Mouse (Mus musculus) urinary bladder, adult 18-20 months (tissue): ENCODE data around the gene Mfsd13b.
A peak's percentile ranks its signal among the peaks of the same experiment; 100 is the strongest.
"Not testable (repeated sequence)": the region's sequence is repeated elsewhere in the genome, so short reads cannot be mapped to it uniquely, and the experiment has no call there.

Experiments used
- DNase-seq, 2 experiments: peaks; one replicate each; pipeline ENCODE4 v3.0.0; 2022; ENCODE audit warnings: low spot score in 2 of 2, mixed read lengths in 2 of 2

Mfsd13b gene

DNA sequence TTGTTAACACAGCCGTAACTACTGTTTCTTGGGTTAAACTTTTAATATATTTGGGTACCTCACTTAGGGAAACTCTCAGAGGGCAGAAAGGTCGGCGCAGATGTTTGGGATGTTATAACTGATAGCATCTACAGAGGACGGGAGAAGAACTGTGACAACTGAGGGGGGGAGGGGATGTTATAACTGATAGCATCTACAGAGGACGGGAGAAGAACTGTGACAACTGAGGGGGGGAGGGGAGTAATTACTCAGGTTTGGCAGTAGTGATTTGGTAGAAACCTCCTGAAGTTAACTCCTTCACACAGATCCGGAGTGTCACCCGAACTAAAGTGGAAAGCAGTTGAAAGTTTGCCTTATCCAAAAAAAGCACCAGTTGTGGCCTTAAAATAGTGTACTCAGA, 659 bp downstream of the Mfsd13b start:
- no peak for DNase-seq

DNA sequence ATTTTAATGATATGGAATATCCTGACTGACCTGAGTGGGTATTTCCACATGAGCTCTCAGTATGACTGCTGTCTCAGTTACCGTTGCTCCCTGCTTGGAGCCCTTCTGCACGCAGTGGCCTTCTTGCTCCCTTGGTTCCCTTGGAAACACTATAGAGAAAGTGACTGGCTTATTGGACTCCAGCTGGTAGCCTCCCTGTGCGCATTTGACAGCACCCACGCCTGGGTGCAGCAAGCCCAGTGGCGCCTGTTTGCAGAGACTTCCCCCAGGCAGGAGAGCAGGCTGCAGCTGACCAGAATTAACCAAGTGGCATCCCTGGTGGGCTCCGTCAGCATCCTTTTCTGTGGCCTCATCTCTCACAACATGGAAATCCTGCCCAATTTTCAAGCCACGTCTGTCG, 8.9 kb downstream of the Mfsd13b start:
- no peak for DNase-seq

DNA sequence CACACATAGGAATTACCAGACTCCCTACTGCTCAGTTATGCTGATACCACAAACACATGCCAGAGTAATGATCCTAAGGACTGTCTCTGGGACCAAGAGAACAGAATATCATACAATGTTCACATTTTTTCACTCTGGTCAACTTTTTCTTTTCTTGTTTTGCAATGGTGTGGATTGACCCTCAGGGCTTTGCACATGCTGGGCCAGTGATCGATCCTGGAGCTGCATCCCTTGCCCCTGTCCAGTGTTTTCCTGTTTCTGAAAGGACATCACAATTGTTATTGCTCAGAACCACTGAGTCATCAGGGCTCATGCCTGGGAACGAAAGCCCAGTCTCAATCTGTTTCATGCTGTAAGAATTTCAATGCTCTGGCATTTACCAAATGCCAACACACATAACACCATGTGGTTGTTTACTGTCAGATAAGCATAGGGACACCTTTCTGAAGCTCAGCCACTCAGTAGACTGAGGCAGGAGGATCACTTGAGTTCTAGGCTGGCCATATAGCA, 16.8 kb downstream of the Mfsd13b start:
- DNase-seq, result no peak

DNA sequence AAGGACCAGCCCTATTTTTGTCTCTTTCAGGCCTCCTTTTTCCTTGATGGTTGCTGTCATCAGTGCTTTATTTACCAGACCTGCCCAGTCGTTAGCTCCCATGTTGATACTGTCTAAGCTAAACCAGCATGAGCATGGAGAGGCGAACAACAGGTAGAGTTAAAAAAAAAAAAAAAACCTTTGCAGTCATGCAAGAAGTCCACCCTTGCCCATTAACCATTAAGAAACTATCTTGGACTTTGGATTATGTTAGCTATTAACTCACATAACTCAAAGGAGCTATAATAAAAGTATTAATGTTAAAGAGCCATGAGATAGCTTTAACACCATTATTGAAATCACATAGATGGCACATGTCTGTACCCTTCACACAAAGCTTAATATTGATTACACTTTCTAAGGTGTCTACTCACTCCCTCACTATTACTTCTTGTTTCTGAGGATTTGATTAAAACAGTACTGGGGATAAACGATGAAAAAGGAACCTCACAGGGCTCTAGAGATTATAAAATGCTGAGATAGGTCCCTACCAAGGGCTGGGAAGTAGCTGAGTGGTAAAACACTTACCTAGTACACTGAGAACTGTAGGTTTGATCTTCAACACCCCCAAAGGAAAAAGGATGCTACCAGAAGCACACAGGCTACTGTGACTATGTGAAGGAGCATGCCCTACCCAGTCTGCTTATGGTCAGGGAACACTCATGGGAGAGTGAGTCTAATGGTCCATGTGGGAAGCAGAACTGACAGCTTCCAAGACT, 17.9 kb downstream of the Mfsd13b start:
- DNase-seq, result no peak

DNA sequence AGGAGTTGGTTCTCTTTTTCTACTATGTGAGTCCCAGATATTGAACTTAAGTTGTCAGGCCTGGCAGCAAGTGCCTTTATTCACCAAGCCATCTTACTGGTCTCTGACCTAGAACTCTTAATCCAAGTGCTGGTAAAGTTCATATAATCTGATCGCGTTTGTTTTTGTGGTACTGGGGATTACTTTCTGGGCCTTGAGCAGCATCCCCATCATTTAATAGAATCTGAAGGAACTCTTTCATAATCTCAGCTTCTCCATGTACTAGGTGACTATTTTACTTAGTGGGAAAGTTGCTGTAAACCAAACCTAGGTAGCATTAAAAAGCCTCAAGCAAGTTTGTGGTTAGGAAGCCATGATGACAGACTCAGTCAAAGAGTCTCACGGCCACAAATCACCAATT, 19.6 kb downstream of the Mfsd13b start:
- DNase-seq, result no peak

DNA sequence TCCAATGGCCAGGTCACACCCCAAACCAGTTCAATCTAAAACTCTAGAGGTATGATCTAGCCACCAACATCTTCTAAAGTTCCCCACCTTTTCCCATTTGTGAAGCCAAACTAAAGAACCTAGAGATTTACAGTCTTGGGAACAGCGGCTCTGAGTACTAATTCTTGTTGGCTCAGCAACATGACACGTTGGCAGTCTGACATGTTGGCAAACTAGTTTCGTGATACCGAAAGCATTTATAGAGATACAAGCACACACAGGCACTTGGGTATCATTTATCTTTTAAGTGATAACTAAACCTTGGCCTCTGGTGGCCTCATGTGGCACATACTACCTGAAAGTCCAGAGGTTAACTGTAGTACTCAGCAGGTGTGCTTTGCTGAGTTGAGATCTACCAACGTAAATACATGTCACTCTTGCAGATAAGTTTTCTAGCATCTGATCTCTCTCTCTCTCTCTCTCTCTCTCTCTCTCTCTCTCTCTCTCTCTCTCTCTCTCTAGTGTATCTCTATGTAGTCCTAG, 20.2 kb downstream of the Mfsd13b start:
- no peak for DNase-seq

DNA sequence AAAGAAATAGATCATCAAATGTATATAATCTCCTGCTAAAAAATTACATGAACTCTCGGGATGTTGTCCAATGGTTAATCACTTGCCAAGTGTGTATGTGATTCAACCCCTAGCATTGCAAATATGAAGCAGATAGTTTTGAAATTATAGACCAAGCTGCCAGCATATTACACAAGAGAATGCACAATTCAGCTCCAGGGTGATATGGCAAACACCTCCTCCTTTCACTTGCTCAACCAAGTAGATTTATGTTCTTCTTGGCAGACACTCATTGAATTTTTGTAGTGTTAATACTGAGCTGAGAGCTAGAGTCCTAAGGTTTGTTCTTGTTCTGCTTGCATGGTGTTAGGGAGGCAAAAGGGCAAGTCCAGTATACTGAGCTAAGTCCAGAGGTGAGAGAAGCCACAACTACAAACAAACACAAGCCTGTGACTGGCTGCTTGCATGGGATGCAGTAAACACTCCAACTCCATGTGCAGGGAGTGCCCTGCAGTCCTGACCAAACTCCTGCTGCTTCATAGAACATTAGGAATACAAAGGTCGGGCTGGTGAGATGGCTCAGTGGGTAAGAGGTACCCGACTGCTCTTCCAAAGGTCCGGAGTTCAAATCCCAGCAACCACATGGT, 21.6 kb downstream of the Mfsd13b start:
- DNase-seq, result no peak

DNA sequence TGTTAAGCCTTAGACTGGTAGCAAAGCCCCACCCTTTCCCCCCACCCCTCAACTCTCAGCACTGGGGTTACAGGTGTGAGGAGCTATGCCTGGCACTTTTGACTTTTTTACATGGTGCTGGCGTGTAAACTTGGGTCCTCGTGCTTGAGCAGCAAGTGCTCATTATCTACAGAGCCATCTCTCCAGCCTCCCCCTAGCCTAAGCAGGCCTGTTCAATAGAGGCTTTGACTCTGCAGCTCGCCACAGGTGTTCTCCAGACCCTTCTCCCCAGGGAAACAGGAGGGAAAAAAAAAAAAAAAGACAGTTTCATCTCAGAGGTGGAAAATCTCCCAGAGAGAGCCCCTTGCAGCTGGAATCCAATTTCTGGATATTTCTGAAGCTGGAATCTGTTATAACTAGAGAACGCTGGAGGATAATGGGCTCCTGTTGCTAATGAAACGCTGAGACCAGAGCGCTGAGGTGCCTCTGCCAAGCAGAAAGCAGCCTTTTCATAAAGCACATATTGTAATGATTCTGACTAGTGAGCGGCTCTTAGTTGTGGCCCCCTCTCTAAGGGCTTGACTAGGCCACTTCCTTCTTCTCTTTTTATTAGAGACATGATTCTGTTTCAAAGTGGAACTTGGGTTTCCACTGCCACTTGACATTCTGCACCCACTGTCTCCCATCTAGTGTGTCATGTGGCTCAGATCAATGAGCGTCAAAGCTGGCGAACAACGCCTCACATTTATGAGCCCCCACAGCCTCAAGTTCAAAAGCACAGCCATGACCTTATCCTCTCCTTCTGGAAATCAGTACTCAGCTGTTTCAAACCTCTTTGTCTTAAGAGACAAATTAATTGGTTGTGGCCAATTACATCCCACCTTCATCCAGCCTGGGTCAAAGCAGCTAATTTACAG, 29.7 kb downstream of the Mfsd13b start:
- DNase-seq, result no peak

DNA sequence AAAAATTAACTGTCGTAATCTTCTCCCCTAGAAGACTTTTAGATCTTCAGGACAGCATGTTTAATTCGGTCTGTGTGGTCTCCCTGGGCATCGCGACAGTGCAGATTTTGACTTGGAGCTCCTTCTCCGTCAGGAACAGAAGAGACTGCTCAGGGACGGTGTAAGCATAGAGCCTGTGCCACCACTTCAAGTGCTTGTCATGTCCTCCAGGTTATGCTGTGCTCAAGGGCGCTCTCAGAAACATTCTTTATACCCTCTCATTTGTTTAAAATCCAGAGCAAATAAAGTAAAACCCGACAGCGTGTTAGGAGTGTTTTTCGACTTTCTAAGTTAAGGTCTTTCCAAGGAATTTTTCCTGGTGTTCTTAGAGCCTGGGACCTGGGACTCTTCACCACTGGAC, 32.2 kb downstream of the Mfsd13b start:
- DNase-seq, result no peak

DNA sequence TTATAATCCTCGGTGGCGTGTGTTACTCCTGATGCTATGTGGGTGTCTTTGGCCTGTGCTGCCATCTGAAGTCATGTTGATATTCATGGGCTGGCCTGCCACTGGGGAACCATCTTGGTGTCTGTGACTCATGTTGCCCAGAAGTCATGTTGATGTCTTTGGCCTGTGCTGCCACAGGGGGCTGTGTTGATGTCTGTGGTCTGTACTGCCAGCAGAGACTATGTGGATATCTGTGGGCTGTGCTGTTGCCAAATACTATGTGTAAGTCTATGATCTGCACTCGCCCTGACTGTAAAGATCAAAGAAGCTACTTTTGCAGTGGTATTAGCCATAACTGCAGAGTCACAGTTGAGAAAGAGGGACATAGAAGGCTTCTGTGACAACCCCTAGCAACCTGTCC, 36.5 kb downstream of the Mfsd13b start:
- DNase-seq, result no peak

DNA sequence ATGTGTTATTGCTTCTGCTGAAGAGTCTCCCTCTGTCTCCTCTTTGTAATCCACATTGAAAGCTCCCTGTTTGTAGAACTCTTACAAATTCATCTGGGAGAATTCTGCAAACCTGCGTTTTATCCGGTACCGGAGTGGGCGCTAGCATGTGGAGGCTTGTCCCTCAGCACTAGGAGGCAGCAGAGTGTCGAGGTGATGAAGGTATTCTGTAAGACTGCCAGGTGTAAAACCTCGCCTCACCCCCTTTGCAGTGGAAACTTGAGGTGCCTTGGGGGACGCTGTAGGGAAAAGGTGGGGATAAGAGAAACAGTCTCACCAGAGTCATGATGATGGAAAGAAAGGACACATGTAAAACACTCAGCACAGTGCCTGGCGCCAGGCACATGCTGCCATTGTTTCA, 38.0 kb downstream of the Mfsd13b start:
- no peak for DNase-seq

DNA sequence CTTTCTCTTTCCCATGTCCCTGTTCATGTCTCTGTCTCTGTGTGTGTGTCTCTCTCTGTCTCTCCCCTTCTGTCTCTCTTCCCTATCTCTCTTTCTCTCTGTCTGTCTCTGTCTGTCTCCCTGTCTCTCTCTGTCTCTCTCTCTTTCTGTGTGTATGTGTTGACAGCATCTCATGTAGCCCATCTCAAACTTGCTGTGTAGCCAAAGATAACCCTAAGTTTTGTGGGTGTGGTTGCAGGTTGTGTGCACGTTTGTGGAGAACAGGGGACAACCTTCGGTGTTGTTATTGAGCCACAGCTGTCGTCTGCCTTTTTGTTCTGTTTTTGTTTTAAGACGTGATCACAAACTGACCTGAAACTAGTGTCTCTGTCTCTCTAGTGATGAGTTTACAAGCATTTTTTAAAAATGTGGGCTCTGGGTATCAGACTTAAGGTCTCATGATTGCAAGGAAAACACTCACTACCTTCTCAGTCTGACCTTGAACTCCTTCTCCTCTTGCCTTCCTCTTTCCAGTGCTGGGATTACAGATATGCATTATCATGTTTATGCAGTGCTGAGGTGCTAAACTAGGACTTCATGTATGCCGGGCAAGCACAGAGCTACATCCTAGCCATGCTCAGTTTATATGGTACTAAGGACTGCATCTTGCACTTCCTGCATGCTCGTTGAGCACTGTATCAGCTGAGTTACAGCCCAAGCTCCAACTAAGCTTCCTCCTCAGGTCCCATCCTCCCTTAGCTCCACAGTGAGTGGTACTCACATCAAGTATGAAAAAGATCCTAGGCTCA, 43.1 kb downstream of the Mfsd13b start:
- no peak for DNase-seq

DNA sequence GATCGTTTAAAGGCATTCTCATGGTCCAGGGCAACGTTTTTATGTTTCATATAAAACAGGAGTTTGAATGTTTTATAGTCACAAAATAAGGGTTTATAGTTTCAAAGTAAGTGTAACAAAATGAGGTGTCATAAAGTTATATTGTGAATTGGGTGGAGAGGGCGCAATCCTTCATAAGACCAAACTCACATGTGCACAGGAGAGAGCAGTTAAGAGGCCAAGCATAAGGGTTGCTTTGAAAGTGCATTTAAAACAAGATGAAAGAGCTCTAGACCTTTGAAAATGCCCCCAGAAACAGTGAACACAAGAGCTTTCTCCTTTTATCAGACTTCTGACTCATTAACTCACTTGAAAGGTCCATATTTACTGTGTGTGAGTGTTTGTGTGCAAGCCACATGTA, 44.0 kb downstream of the Mfsd13b start:
- DNase-seq, result no peak

DNA sequence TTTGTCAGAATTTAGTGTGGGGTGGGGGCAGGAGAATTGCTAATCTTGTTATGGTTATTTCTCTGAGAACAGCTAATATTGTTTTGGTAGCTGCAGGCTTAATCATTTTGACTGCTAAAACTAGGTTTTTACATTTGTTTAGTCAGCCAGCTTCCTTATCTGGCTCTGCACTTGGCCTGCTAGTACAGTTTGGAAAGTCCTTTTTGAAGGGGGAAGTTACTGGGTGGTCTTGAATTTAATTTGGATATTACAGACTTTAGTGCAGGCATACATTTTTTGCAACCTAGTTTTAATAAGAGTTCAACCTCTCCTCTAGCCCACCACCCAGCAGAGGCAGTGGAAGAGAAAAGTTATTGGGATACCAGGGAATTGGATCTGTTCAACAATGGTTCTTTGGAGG, 47.6 kb downstream of the Mfsd13b start:
- not testable (repeated sequence) for DNase-seq

DNA sequence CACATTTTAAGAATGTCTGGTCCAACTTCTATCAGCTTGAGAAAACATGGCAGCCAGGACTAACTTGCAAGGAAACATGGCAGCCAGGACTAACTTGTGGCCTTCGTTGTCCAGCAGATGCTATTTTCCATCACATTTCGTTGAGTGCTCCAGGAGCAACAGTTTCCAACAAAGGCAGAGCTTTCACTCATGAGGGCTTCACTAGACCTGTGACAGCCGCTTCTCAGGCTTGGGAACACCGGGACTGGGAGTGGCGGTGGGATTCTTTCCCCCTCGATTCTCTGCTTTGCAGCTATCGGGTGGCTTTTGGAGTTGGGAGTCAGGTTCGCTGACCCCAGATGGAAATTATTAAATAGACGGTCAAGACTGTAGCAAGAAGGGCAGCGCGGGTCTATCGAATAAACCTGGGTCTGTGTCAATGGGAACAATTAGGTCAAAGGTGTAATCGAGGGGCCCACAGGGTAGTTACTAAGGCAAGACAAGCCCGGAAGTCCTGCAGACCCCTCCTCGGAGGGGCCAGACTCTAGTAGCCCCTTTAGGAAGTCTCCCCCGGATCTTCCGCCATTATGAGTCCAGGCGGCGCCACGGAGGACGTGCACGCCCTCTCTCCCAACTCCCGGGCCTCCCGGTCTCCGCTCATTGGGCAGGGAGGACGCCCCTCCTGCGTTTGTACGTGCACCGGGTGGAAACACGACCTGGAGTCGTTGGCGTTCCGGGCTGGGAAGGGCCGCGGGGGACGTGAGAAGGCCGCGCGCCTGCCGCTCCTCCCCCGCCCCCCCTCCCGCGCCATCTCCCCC, 51.7 kb downstream of the Mfsd13b start, which contains the start of gene Mettl9:
Gene Mettl9 (plus strand): TSS at position 590 of the 797 bp plus-strand sequence.
- peak; percentile 87 to 91 for DNase-seq

DNA sequence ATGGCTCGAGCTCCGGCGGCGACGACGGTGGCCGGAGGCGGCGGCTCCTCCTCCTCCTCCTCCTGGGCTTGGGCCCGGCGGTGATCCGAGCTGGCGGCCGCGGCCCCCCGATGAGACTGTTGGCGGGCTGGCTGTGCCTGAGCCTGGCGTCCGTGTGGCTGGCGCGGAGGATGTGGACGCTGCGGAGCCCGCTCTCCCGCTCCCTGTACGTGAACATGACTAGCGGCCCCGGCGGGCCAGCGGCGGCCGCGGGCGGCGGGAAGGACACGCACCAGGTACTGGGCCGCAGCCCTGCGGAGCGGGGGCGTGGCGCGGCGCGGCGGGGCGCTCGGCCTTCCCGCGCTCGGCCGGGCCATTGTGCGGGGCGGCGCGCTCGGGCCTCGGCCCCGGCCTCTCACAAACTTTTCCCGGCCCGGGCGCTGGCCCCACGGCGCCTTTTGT, 52.4 kb downstream of the Mfsd13b start:
- peak in 1 of 2 experiments; percentile 76 for DNase-seq

DNA sequence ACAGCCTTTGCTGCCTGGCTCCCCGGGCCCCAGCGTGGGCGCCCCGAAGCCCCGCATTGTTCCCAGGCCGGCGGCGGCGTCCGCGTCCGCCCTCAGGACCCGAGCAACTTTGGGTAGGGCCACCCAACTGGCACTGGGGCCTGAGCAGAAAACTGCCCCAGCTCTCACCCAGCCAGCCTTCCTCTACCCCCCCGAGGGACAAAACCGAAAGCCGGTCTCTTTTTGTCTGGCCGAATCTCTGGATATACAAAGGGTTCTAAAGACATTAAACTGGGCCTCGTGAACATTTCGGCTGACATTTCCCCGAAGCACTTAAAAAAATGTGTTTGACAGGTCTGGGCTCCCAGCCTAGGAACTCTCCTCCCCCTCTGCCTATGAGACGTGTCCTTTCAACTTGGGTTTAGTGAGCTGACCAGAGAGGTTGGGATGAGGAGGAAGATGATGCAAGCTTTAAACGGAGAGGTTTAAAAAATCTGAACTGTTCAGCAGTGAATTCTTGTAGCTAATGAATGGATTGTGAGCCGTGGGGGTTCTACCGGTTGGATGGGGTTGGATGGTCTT, 52.9 kb downstream of the Mfsd13b start:
- peak; percentile 19 to 52 for DNase-seq

DNA sequence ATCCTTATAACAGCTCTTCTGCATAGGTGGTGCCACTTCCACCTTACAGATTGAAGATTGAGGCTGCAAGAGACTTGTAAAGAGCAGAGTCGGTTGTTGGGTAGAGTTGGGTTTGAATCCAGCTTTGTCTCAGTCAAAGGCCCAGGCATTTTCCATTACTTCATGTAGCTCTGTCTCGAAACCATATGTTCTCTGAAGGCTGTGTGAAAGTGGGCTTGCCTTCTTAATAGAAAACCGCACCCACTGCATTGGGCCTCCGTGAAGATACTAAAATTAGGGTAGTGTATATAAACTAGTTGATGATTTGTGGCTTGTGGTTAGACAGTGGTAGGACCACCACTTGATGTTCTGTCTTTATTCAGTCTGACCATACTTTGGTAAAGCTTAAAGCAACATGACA, 58.3 kb downstream of the Mfsd13b start:
- no peak for DNase-seq

DNA sequence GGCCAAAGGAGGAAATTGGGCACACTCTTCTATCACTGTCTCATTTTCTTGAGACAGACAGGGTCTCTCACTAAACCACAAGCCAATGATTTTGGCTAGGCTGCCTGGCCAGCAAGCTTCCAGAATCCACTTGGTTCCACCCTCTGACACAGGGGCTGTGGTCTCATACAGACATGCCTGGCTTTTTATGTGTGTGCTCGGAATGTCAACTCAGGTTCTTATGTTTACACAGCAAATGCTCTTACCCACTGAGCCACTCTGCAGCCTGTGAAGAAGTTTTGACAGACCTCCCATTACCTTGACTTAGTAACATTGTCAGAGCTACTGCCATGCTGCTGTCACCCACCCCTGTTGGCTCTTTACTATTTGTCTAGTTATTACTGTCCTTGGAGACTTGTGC, 59.7 kb downstream of the Mfsd13b start:
- DNase-seq, result no peak

DNA sequence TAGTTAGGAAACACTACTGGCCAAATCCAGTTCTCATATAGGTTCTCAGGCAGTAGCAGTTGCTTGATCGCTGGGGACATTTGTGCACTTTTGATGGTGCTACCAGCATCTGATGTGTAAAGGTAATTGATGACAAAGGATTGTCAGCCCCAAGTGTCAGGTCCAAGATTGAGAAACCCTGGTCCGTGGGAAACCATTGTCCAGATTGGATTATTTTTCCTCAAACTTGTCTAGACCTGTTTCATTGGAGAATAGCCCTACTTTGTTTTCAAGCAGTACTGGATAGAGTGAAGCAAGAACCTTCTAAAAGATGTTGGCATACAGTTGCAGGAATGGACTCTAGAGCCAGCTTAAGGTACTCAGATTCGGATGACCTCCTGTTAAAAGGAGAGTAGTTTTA, 60.7 kb downstream of the Mfsd13b start:
- no peak for DNase-seq
